Mouse (Mus musculus) forebrain, embryonic 13.5 days (tissue): ENCODE results near the gene Cacna2d4. TPM values are rescaled to one million over a fixed set of nuclear protein-coding genes. Genes with fewer than 3 reads are reported as not detected.
A peak's percentile ranks its signal among the peaks of the same experiment; 100 is the strongest.

Experiments used
- ATAC-seq: fragments of 200-750 bp; cut with Nextera tagmentation; 2 replicates; pipeline ENCODE4 v1.8.0; 2017
- H3K27ac ChIP-seq: fragments of 300-500 bp; sonication (generic); 2 replicates; pipeline ENCODE4 v1.5.1; 2015; ENCODE audit warnings: inconsistent platforms, mild to moderate bottlenecking, moderate library complexity
- H3K27me3 ChIP-seq: fragments of 300-500 bp; sonication (generic); 2 replicates; pipeline ENCODE4 v1.6.1; 2015; ENCODE audit warnings: mild to moderate bottlenecking, inconsistent platforms
- H3K36me3 ChIP-seq: fragments of 300-500 bp; sonication (generic); 2 replicates; pipeline ENCODE4 v1.6.1; 2015; ENCODE audit warnings: mild to moderate bottlenecking, inconsistent platforms; ENCODE audit not compliant: poor library complexity, severe bottlenecking
- H3K4me1 ChIP-seq: fragments of 300-500 bp; sonication (generic); 2 replicates; pipeline ENCODE4 v1.6.1; 2015; ENCODE audit warnings: inconsistent platforms
- H3K4me2 ChIP-seq: fragments of 300-500 bp; sonication (generic); 2 replicates; pipeline ENCODE4 v1.6.1; 2015; ENCODE audit warnings: inconsistent platforms, mild to moderate bottlenecking, moderate library complexity
- H3K4me3 ChIP-seq: fragments of 300-500 bp; sonication (generic); 2 replicates; pipeline ENCODE4 v1.5.1; 2015; ENCODE audit warnings: mild to moderate bottlenecking, inconsistent platforms
- H3K9ac ChIP-seq: fragments of 300-500 bp; sonication (generic); 2 replicates; pipeline ENCODE4 v1.6.1; 2015; ENCODE audit warnings: mild to moderate bottlenecking, inconsistent platforms
- H3K9me3 ChIP-seq: fragments of 300-500 bp; sonication (generic); replicated peaks from 2 replicates; pipeline ENCODE4 v1.6.1; 2016; ENCODE audit warnings: inconsistent platforms
- WGBS: fragments of 180-500 bp; shearing (Covaris S2); methylation state at CpG from one replicate; pipeline ENCODE4 v1.1.7; 2015; 5-methylcytosine and 5-hydroxymethylcytosine counted together
- polyA plus RNA-seq: library from polyadenylated mRNA; unstranded; fragments of >200 nt; fragmentation: Nextera tagmentation; extraction: Ambion mirVana; gene quantifications from 2 replicates; pipeline ENCODE4 v1.2.1, GENCODE M21; 2015

Gene Cacna2d4
- polyA plus RNA-seq, 1 experiment from 2014 or later = 0.12 TPM

- Histone ChIP-seq H3K36me3 (peaks cover 22% of the 10 kb centered on the region), H3K4me1 (peaks cover 22% of the 10 kb centered on the region), H3K27me3 (no peaks in the 10 kb centered on the region), H3K4me2 (no peak overlapping the region), H3K9ac (peak overlapping the region; percentile 21; the same call in 1 of the 2 replicates), H3K27ac (no peak overlapping the region; the same call in 1 of the 2 replicates), H3K4me3 (no peak overlapping the region), H3K9me3 (no peaks in the 10 kb centered on the region)
- no peak for ATAC-seq
- WGBS = 86% methylated on average over 12 of the region's 12 CpGs
These were observed 11.1 kb upstream of the Cacna2d4 start for GRCm38 (mm10) chr6:119225226-119225625.

- no peak for ATAC-seq
- H3K9ac ChIP-seq = no peak overlapping the region
- peaks cover 21% of the 10 kb centered on the region for H3K36me3 ChIP-seq
- H3K27ac ChIP-seq = no peak overlapping the region
- no peak overlapping the region for H3K4me2 ChIP-seq
- H3K4me3 ChIP-seq = no peak overlapping the region
- H3K4me1 ChIP-seq = peaks cover 19% of the 10 kb centered on the region
- WGBS = 92% methylated on average over 6 of the region's 6 CpGs
- no peaks in the 10 kb centered on the region for H3K9me3 ChIP-seq
- no peaks in the 10 kb centered on the region for H3K27me3 ChIP-seq
These were observed 10.6 kb upstream of the Cacna2d4 start for GRCm38 (mm10) chr6:119225731-119226130.

- Histone ChIP-seq H3K27me3 (no peaks in the 10 kb centered on the region), H3K4me1 (peaks cover 18% of the 10 kb centered on the region), H3K4me3 (no peak overlapping the region), H3K9ac (no peak overlapping the region), H3K9me3 (no peaks in the 10 kb centered on the region), H3K4me2 (no peak overlapping the region), H3K27ac (no peak overlapping the region), H3K36me3 (peaks cover 11% of the 10 kb centered on the region)
- 91% methylated on average over 8 of the region's 8 CpGs for WGBS
- ATAC-seq = no peak
These were observed 9.3 kb upstream of the Cacna2d4 start for GRCm38 (mm10) chr6:119227001-119227400.

GRCm38 (mm10) chr6:119228861-119229603 lies 7.3 kb upstream of the Cacna2d4 start:
- H3K9me3 ChIP-seq = no peaks in the 10 kb centered on the region
- H3K36me3 ChIP-seq = no peaks in the 10 kb centered on the region
- no peak overlapping the region for H3K4me2 ChIP-seq
- no peak overlapping the region for H3K9ac ChIP-seq
- H3K4me3 ChIP-seq = no peak overlapping the region
- peaks cover 17% of the 10 kb centered on the region for H3K4me1 ChIP-seq
- no peak for ATAC-seq
- H3K27ac ChIP-seq = no peak overlapping the region
- no peaks in the 10 kb centered on the region for H3K27me3 ChIP-seq
- WGBS = 83% methylated on average over 11 of the region's 11 CpGs

GRCm38 (mm10) chr6:119233066-119233465 lies 3.3 kb upstream of the Cacna2d4 start:
- H3K27me3 ChIP-seq = no peaks in the 10 kb centered on the region
- ATAC-seq = no peak
- no peak overlapping the region for H3K9ac ChIP-seq
- H3K27ac ChIP-seq = no peak overlapping the region
- peaks cover 18% of the 10 kb centered on the region for H3K4me1 ChIP-seq
- H3K9me3 ChIP-seq = no peaks in the 10 kb centered on the region
- H3K4me2 ChIP-seq = no peak overlapping the region
- no peaks in the 10 kb centered on the region for H3K36me3 ChIP-seq
- H3K4me3 ChIP-seq = no peak overlapping the region
- 65% methylated on average over 3 of the region's 3 CpGs for whole genome bisulfite sequencing

GRCm38 (mm10) chr6:119235441-119235840 lies 885 bp upstream of the Cacna2d4 start:
- H3K27me3 ChIP-seq = no peaks in the 10 kb centered on the region
- no peak overlapping the region for H3K9ac ChIP-seq
- H3K4me2 ChIP-seq = no peak overlapping the region
- WGBS = 83% methylated on average over 5 of the region's 5 CpGs
- no peak overlapping the region for H3K27ac ChIP-seq
- H3K36me3 ChIP-seq = no peaks in the 10 kb centered on the region
- ATAC-seq = no peak
- peaks cover 19% of the 10 kb centered on the region for H3K4me1 ChIP-seq
- no peak overlapping the region for H3K4me3 ChIP-seq
- H3K9me3 ChIP-seq = no peaks in the 10 kb centered on the region

GRCm38 (mm10) chr6:119237427-119237989 lies 1.2 kb downstream of the Cacna2d4 start:
- Histone ChIP-seq H3K9ac (no peak overlapping the region), H3K27ac (peak overlapping the region; percentile 40), H3K9me3 (no peaks in the 10 kb centered on the region), H3K4me3 (no peak overlapping the region), H3K36me3 (no peaks in the 10 kb centered on the region), H3K4me1 (peaks cover 24% of the 10 kb centered on the region), H3K4me2 (no peak overlapping the region), H3K27me3 (no peaks in the 10 kb centered on the region)
- 28% methylated on average over 8 of the region's 8 CpGs for WGBS
- peak; percentile 91 for ATAC-seq

GRCm38 (mm10) chr6:119239341-119240005 lies 3.1 kb downstream of the Cacna2d4 start:
- H3K9me3 ChIP-seq = no peaks in the 10 kb centered on the region
- H3K4me3 ChIP-seq = no peak overlapping the region
- 83% methylated on average over 5 of the region's 5 CpGs for WGBS
- H3K9ac ChIP-seq = no peak overlapping the region
- H3K4me1 ChIP-seq = peaks cover 24% of the 10 kb centered on the region
- H3K27ac ChIP-seq = no peak overlapping the region
- H3K36me3 ChIP-seq = no peaks in the 10 kb centered on the region
- no peak overlapping the region for H3K4me2 ChIP-seq
- ATAC-seq = no peak
- H3K27me3 ChIP-seq = no peaks in the 10 kb centered on the region

GRCm38 (mm10) chr6:119240256-119240655 lies 3.9 kb downstream of the Cacna2d4 start:
- no peak overlapping the region for H3K4me2 ChIP-seq
- H3K4me3 ChIP-seq = no peak overlapping the region
- peaks cover 24% of the 10 kb centered on the region for H3K4me1 ChIP-seq
- H3K27ac ChIP-seq = no peak overlapping the region
- no peaks in the 10 kb centered on the region for H3K9me3 ChIP-seq
- 80% methylated on average over 7 of the region's 7 CpGs for WGBS
- no peak overlapping the region for H3K9ac ChIP-seq
- no peak for ATAC-seq
- no peaks in the 10 kb centered on the region for H3K36me3 ChIP-seq
- H3K27me3 ChIP-seq = no peaks in the 10 kb centered on the region

- no peaks in the 10 kb centered on the region for H3K36me3 ChIP-seq
- ATAC-seq = no peak
- no peaks in the 10 kb centered on the region for H3K27me3 ChIP-seq
- H3K4me1 ChIP-seq = peaks cover 24% of the 10 kb centered on the region
- no peak overlapping the region for H3K4me2 ChIP-seq
- 75% methylated on average over 21 of the region's 21 CpGs for WGBS
- H3K27ac ChIP-seq = no peak overlapping the region
- no peak overlapping the region for H3K4me3 ChIP-seq
- peaks cover 3% of the 10 kb centered on the region for H3K9me3 ChIP-seq
- H3K9ac ChIP-seq = no peak overlapping the region
These were observed 4.8 kb downstream of the Cacna2d4 start for GRCm38 (mm10) chr6:119240871-119241705.

- Histone ChIP-seq H3K9ac (no peak overlapping the region), H3K27me3 (no peaks in the 10 kb centered on the region), H3K4me2 (no peak overlapping the region), H3K4me3 (no peak overlapping the region), H3K36me3 (no peaks in the 10 kb centered on the region), H3K27ac (no peak overlapping the region), H3K4me1 (peaks cover 3% of the 10 kb centered on the region; the same call in 1 of the 2 replicates), H3K9me3 (peaks cover 6% of the 10 kb centered on the region)
- ATAC-seq = no peak
- 56% methylated on average over 2 of the region's 2 CpGs for WGBS
These were observed 9.8 kb downstream of the Cacna2d4 start for GRCm38 (mm10) chr6:119246082-119246481.

- no peak for ATAC-seq
- Histone ChIP-seq H3K27me3 (no peaks in the 10 kb centered on the region), H3K9me3 (peaks cover 10% of the 10 kb centered on the region), H3K9ac (no peak overlapping the region), H3K4me1 (no peaks in the 10 kb centered on the region), H3K4me3 (no peak overlapping the region), H3K4me2 (no peak overlapping the region), H3K36me3 (no peaks in the 10 kb centered on the region), H3K27ac (no peak overlapping the region)
- WGBS = 84% methylated on average over 3 of the region's 3 CpGs
These were observed 12.3 kb downstream of the Cacna2d4 start for GRCm38 (mm10) chr6:119248578-119248977.
